Mouse (Mus musculus): ENCODE data around the gene Lpp. TPM values are rescaled to one million over a fixed set of nuclear protein-coding genes. Genes with fewer than 3 reads are reported as not detected.

The Lpp gene
- polyA plus RNA-seq, 1 experiment from 2014 or later: 23.3 TPM

GRCm38 (mm10) chr16:24822918-24823317 lies 429.6 kb downstream of the Lpp start:
- no peaks in the 10 kb centered on the region for H3K36me3 ChIP-seq (replicated peaks; ENCODE audit: control insufficient read depth, insufficient read depth, low read depth, low read length)
- no peaks in the 10 kb centered on the region for H3K4me1 ChIP-seq (ENCODE audit: control insufficient read depth, insufficient read depth, low read length)
- DNase-seq (ENCODE audit: low spot score): no peak
- no peaks in the 10 kb centered on the region for H3K27me3 ChIP-seq (ENCODE audit: control insufficient read depth, insufficient read depth, low read length)
- WGBS: 86% methylated on average over 1 of the region's 1 CpGs
- ATAC-seq (replicated peaks; ENCODE audit: insufficient number of reproducible peaks, low FRiP score, low TSS enrichment, low read depth): no peak
- H3K27ac ChIP-seq (replicated peaks; ENCODE audit: low read depth, low read length): no peak overlapping the region
- no peaks in the 10 kb centered on the region for H3K9me3 ChIP-seq (replicated peaks; ENCODE audit: control insufficient read depth, low read length)
- H3K9ac ChIP-seq (replicated peaks; ENCODE audit: low read length): no peak overlapping the region
- H3K4me2 ChIP-seq (ENCODE audit: low read depth, low read length): no peak overlapping the region
- H3K4me3 ChIP-seq (ENCODE audit: low read depth, low read length): no peak overlapping the region

DNA sequence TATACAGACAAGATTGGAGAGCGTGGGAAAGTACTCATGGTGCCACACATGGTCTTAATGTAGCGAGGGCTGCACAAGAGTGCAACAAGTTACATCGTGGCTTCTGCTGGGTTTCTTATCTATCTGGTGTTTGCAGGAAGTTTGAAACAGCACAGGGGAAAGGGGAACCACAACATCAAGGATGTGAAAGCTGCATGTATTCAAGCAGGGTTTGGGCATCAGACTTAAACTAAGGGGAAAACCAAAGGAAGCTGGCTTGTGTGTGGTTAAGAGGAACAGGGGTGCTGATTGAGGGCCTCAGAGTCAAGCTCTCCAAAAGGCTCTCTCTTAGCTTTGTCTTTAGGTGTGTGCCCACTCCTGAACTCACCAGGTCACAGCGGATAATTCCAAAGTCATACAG lies 433.1 kb downstream of the Lpp start:
- 94% methylated on average over 4 of the region's 4 CpGs for WGBS
- no peaks in the 10 kb centered on the region for H3K36me3 ChIP-seq (replicated peaks; ENCODE audit: control insufficient read depth, insufficient read depth, low read depth, low read length)

DNA sequence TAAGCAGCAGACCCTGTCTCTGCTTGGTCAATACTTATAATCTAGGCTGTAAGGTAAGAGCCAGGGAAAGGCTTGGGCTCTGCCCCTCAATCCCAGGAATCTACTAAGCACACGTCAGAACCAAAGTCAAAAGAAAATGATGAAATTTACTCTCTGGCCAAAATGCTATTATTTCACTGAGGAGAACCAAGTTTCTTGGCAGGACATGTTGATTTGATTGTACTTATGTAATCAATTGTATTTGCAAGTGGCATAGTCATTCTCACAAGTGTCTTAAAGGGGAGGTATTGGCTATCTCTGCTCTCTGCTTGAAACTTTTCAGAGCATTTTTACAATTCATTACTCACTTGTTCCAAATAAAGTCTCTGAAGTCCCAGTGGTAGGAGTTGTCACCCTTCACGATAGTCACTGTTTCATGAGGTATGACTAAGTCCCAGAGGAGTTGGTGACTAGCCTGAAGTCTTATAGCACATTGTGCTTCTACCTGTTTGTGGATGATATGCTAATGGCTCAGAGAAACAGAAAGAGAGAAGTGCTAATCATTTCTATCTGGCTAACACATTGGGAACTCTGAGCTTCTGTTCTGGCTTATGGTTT lies 435.0 kb downstream of the Lpp start:
- 89% methylated on average over 2 of the region's 2 CpGs for WGBS
- Histone ChIP-seq H3K27me3 (ENCODE audit: control insufficient read depth, insufficient read depth, low read length) (no peaks in the 10 kb centered on the region), H3K36me3 (replicated peaks; ENCODE audit: control insufficient read depth, insufficient read depth, low read depth, low read length) (no peaks in the 10 kb centered on the region), H3K4me2 (ENCODE audit: low read depth, low read length) (no peak overlapping the region), H3K27ac (replicated peaks; ENCODE audit: low read depth, low read length) (no peak overlapping the region), H3K9ac (replicated peaks; ENCODE audit: low read length) (no peak overlapping the region), H3K9me3 (replicated peaks; ENCODE audit: control insufficient read depth, low read length) (no peaks in the 10 kb centered on the region), H3K4me1 (ENCODE audit: control insufficient read depth, insufficient read depth, low read length) (no peaks in the 10 kb centered on the region), H3K4me3 (ENCODE audit: low read depth, low read length) (no peak overlapping the region)
- DNase-seq (ENCODE audit: low spot score) (no peak), ATAC-seq (replicated peaks; ENCODE audit: insufficient number of reproducible peaks, low FRiP score, low TSS enrichment, low read depth) (no peak)

More for the DNA sequence above, 433.1 kb downstream of the Lpp start:
- H3K27ac ChIP-seq (replicated peaks; ENCODE audit: low read depth, low read length): no peak overlapping the region
- H3K9ac ChIP-seq (replicated peaks; ENCODE audit: low read length): no peak overlapping the region
- no peaks in the 10 kb centered on the region for H3K27me3 ChIP-seq (ENCODE audit: control insufficient read depth, insufficient read depth, low read length)
- H3K9me3 ChIP-seq (replicated peaks; ENCODE audit: control insufficient read depth, low read length): no peaks in the 10 kb centered on the region
- H3K4me2 ChIP-seq (ENCODE audit: low read depth, low read length): no peak overlapping the region
- ATAC-seq (replicated peaks; ENCODE audit: insufficient number of reproducible peaks, low FRiP score, low TSS enrichment, low read depth) (no peak), DNase-seq (ENCODE audit: low spot score) (no peak)
- H3K4me3 ChIP-seq (ENCODE audit: low read depth, low read length): no peak overlapping the region
- H3K4me1 ChIP-seq (ENCODE audit: control insufficient read depth, insufficient read depth, low read length): no peaks in the 10 kb centered on the region

GRCm38 (mm10) chr16:24829860-24830259 lies 436.6 kb downstream of the Lpp start:
- H3K4me1 ChIP-seq (ENCODE audit: control insufficient read depth, insufficient read depth, low read length): no peaks in the 10 kb centered on the region
- ATAC-seq (replicated peaks; ENCODE audit: insufficient number of reproducible peaks, low FRiP score, low TSS enrichment, low read depth) (no peak), DNase-seq (ENCODE audit: low spot score) (no peak)
- H3K4me3 ChIP-seq (ENCODE audit: low read depth, low read length): no peak overlapping the region
- no peak overlapping the region for H3K4me2 ChIP-seq (ENCODE audit: low read depth, low read length)
- H3K27me3 ChIP-seq (ENCODE audit: control insufficient read depth, insufficient read depth, low read length): no peaks in the 10 kb centered on the region
- WGBS: 76% methylated on average over 4 of the region's 4 CpGs
- H3K9ac ChIP-seq (replicated peaks; ENCODE audit: low read length): no peak overlapping the region
- no peaks in the 10 kb centered on the region for H3K36me3 ChIP-seq (replicated peaks; ENCODE audit: control insufficient read depth, insufficient read depth, low read depth, low read length)
- no peak overlapping the region for H3K27ac ChIP-seq (replicated peaks; ENCODE audit: low read depth, low read length)
- no peaks in the 10 kb centered on the region for H3K9me3 ChIP-seq (replicated peaks; ENCODE audit: control insufficient read depth, low read length)

- Histone ChIP-seq H3K4me1 (ENCODE audit: control insufficient read depth, insufficient read depth, low read length) (no peaks in the 10 kb centered on the region), H3K27me3 (ENCODE audit: control insufficient read depth, insufficient read depth, low read length) (no peaks in the 10 kb centered on the region), H3K4me2 (ENCODE audit: low read depth, low read length) (no peak overlapping the region), H3K9me3 (replicated peaks; ENCODE audit: control insufficient read depth, low read length) (no peaks in the 10 kb centered on the region), H3K4me3 (ENCODE audit: low read depth, low read length) (no peak overlapping the region), H3K9ac (replicated peaks; ENCODE audit: low read length) (no peak overlapping the region), H3K27ac (replicated peaks; ENCODE audit: low read depth, low read length) (no peak overlapping the region), H3K36me3 (replicated peaks; ENCODE audit: control insufficient read depth, insufficient read depth, low read depth, low read length) (no peaks in the 10 kb centered on the region)
- WGBS: 55% methylated on average over 7 of the region's 7 CpGs
- no peak for ATAC-seq (replicated peaks; ENCODE audit: insufficient number of reproducible peaks, low FRiP score, low TSS enrichment, low read depth)
- no peak for DNase-seq (ENCODE audit: low spot score)
These were observed 437.6 kb downstream of the Lpp start for GRCm38 (mm10) chr16:24830939-24831338.

- WGBS: 82% methylated on average over 8 of the region's 8 CpGs
- Histone ChIP-seq H3K27ac (replicated peaks; ENCODE audit: low read depth, low read length) (no peak overlapping the region), H3K4me1 (ENCODE audit: control insufficient read depth, insufficient read depth, low read length) (no peaks in the 10 kb centered on the region), H3K36me3 (replicated peaks; ENCODE audit: control insufficient read depth, insufficient read depth, low read depth, low read length) (no peaks in the 10 kb centered on the region), H3K9me3 (replicated peaks; ENCODE audit: control insufficient read depth, low read length) (no peaks in the 10 kb centered on the region), H3K27me3 (ENCODE audit: control insufficient read depth, insufficient read depth, low read length) (no peaks in the 10 kb centered on the region), H3K4me3 (ENCODE audit: low read depth, low read length) (no peak overlapping the region), H3K9ac (replicated peaks; ENCODE audit: low read length) (no peak overlapping the region), H3K4me2 (ENCODE audit: low read depth, low read length) (no peak overlapping the region)
- no peak for DNase-seq (ENCODE audit: low spot score)
- ATAC-seq (replicated peaks; ENCODE audit: insufficient number of reproducible peaks, low FRiP score, low TSS enrichment, low read depth): no peak
These were observed 439.9 kb downstream of the Lpp start for GRCm38 (mm10) chr16:24833221-24833620.

DNA sequence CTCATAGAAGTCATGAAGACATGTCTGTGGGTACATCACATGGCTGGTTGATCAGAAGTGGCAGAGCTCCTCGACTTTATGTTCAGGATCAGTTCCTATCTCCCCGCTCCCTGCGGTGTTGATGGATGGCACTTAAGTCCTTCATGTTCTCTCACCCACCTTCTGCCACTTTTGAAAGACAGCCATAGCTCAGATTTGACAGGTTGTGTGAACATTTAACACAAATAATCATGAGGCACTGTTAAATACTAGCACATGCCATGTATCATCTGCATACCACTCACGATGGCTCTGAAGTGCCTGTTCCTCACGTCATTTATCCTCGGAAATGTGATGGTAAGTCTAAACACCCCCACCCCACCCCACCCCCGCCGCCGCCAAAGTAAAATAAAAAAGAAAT lies 441.2 kb downstream of the Lpp start:
- H3K36me3 ChIP-seq (replicated peaks; ENCODE audit: control insufficient read depth, insufficient read depth, low read depth, low read length): no peaks in the 10 kb centered on the region
- ATAC-seq (replicated peaks; ENCODE audit: insufficient number of reproducible peaks, low FRiP score, low TSS enrichment, low read depth) (no peak), DNase-seq (ENCODE audit: low spot score) (no peak)
- 83% methylated on average over 9 of the region's 9 CpGs for WGBS
- no peak overlapping the region for H3K4me3 ChIP-seq (ENCODE audit: low read depth, low read length)
- H3K9ac ChIP-seq (replicated peaks; ENCODE audit: low read length): no peak overlapping the region
- H3K27ac ChIP-seq (replicated peaks; ENCODE audit: low read depth, low read length): no peak overlapping the region
- H3K27me3 ChIP-seq (ENCODE audit: control insufficient read depth, insufficient read depth, low read length): no peaks in the 10 kb centered on the region
- H3K9me3 ChIP-seq (replicated peaks; ENCODE audit: control insufficient read depth, low read length): no peaks in the 10 kb centered on the region
- no peak overlapping the region for H3K4me2 ChIP-seq (ENCODE audit: low read depth, low read length)
- H3K4me1 ChIP-seq (ENCODE audit: control insufficient read depth, insufficient read depth, low read length): no peaks in the 10 kb centered on the region

GRCm38 (mm10) chr16:24836550-24836949 lies 443.2 kb downstream of the Lpp start:
- no peak for ATAC-seq (replicated peaks; ENCODE audit: insufficient number of reproducible peaks, low FRiP score, low TSS enrichment, low read depth)
- H3K27me3 ChIP-seq (ENCODE audit: control insufficient read depth, insufficient read depth, low read length): no peaks in the 10 kb centered on the region
- H3K4me2 ChIP-seq (ENCODE audit: low read depth, low read length): no peak overlapping the region
- H3K9ac ChIP-seq (replicated peaks; ENCODE audit: low read length): no peak overlapping the region
- 81% methylated on average over 5 of the region's 5 CpGs for WGBS
- no peaks in the 10 kb centered on the region for H3K9me3 ChIP-seq (replicated peaks; ENCODE audit: control insufficient read depth, low read length)
- no peaks in the 10 kb centered on the region for H3K4me1 ChIP-seq (ENCODE audit: control insufficient read depth, insufficient read depth, low read length)
- H3K36me3 ChIP-seq (replicated peaks; ENCODE audit: control insufficient read depth, insufficient read depth, low read depth, low read length): no peaks in the 10 kb centered on the region
- no peak overlapping the region for H3K27ac ChIP-seq (replicated peaks; ENCODE audit: low read depth, low read length)
- H3K4me3 ChIP-seq (ENCODE audit: low read depth, low read length): no peak overlapping the region
- no peak for DNase-seq (ENCODE audit: low spot score)
